Comparison of ENCODE assay signal across 7 mouse cellular contexts in genomic region chr2:27039286-27039685, GRCm38 (mm10). TPM values are rescaled to one million over a fixed set of nuclear protein-coding genes. Genes with fewer than 3 reads are reported as not detected.
DNase-seq lines count a peak whose midpoint lies in the region; ATAC-seq and TF ChIP-seq lines count a peak whose summit lies in the region.

No protein-coding gene starts in this region.

- no peaks in the 10 kb centered on the region for H3K27me3 ChIP-seq in liver, adult 2 months (ENCODE audit: control insufficient read depth, insufficient read depth, low read length)
- H3K27me3 ChIP-seq in liver, embryonic 12.5 days (replicated peaks): peaks cover 4% of the 10 kb centered on the region; the same call in 1 of the 2 replicates
- H3K27me3 ChIP-seq in forebrain, postnatal 0 days (ENCODE audit: insufficient read depth, low read length): no peaks in the 10 kb centered on the region
- H3K27me3 ChIP-seq in neural tube, embryonic 15.5 days (replicated peaks): no peaks in the 10 kb centered on the region

- H3K4me1 ChIP-seq in liver, adult 2 months (ENCODE audit: control insufficient read depth, insufficient read depth, low read length): peaks cover 13% of the 10 kb centered on the region
- H3K4me1 ChIP-seq in liver, embryonic 12.5 days: peaks cover 7% of the 10 kb centered on the region; the same call in 1 of the 2 replicates
- H3K4me1 ChIP-seq in forebrain, postnatal 0 days (ENCODE audit: insufficient read depth): peaks cover 5% of the 10 kb centered on the region; the same call in 1 of the 2 replicates
- H3K4me1 ChIP-seq in neural tube, embryonic 15.5 days: no peaks in the 10 kb centered on the region; the same call in 1 of the 2 replicates

- 24% methylated on average over 1 of the region's 1 CpGs for WGBS in liver, adult 2 months
- WGBS in liver, embryonic 12.5 days (ENCODE audit: insufficient replicate concordance): 0% methylated on average over 1 of the region's 1 CpGs
- WGBS in forebrain, postnatal 0 days: 6% methylated on average over 1 of the region's 1 CpGs
- 6% methylated on average over 1 of the region's 1 CpGs for WGBS in neural tube, embryonic 15.5 days

- H3K36me3 ChIP-seq in liver, adult 2 months (ENCODE audit: control insufficient read depth, insufficient read depth, low read length): no peaks in the 10 kb centered on the region
- no peaks in the 10 kb centered on the region for H3K36me3 ChIP-seq in liver, embryonic 12.5 days
- H3K36me3 ChIP-seq in forebrain, postnatal 0 days (ENCODE audit: insufficient read depth): no peaks in the 10 kb centered on the region
- no peaks in the 10 kb centered on the region for H3K36me3 ChIP-seq in neural tube, embryonic 15.5 days

- no peak overlapping the region for H3K27ac ChIP-seq in liver, adult 2 months (replicated peaks; ENCODE audit: insufficient read depth, low read depth, low read length)
- no peak overlapping the region for H3K27ac ChIP-seq in liver, embryonic 12.5 days
- H3K27ac ChIP-seq in forebrain, postnatal 0 days (ENCODE audit: low read depth, low read length): peak overlapping the region; percentile 16; the same call in 1 of the 2 replicates
- no peak overlapping the region for H3K27ac ChIP-seq in neural tube, embryonic 15.5 days (replicated peaks)

- DNase-seq in liver, adult 2 months (ENCODE audit: extremely low read depth, low read depth, low spot score): no peak
- peak; percentile 27 for DNase-seq in NIH3T3 (ENCODE audit: low read depth)
- no peak for DNase-seq in forebrain, postnatal 0 days
- peak; percentile 41 for DNase-seq in retina, postnatal 1 day
- DNase-seq in spleen, adult 12 weeks (ENCODE audit: low spot score): no peak

- ATAC-seq in liver, embryonic 12.5 days: no peak
- no peak for ATAC-seq in forebrain, postnatal 0 days
- no peak for ATAC-seq in neural tube, embryonic 15.5 days (ENCODE audit: low FRiP score)

- no peak overlapping the region for H3K4me2 ChIP-seq in liver, embryonic 12.5 days
- H3K4me2 ChIP-seq in forebrain, postnatal 0 days (ENCODE audit: low read depth): no peak overlapping the region
- H3K4me2 ChIP-seq in neural tube, embryonic 15.5 days: no peak overlapping the region

- TF ChIP-seq POLR2A in liver, adult 2 months (IDR thresholded peaks at IDR 0.05; ENCODE audit: extremely low read depth, insufficient read depth, low read length): no peak

- H3K9me3 ChIP-seq in liver, embryonic 12.5 days (replicated peaks): no peaks in the 10 kb centered on the region
- no peaks in the 10 kb centered on the region for H3K9me3 ChIP-seq in forebrain, postnatal 0 days (ENCODE audit: low read length)
- no peaks in the 10 kb centered on the region for H3K9me3 ChIP-seq in neural tube, embryonic 15.5 days (replicated peaks)

- TF ChIP-seq CTCF in liver, adult 2 months (IDR thresholded peaks at IDR 0.05; ENCODE audit: low read depth, low read length): peak; percentile 58
- peak; percentile 52 for TF ChIP-seq CTCF in forebrain, postnatal 0 days (IDR thresholded peaks at IDR 0.05; ENCODE audit: low read depth)

- no peak overlapping the region for H3K4me3 ChIP-seq in liver, adult 2 months (ENCODE audit: insufficient read depth, low read depth, low read length)
- H3K4me3 ChIP-seq in liver, embryonic 12.5 days: no peak overlapping the region
- H3K4me3 ChIP-seq in forebrain, postnatal 0 days (ENCODE audit: low read depth, low read length): no peak overlapping the region
- no peak overlapping the region for H3K4me3 ChIP-seq in neural tube, embryonic 15.5 days (replicated peaks)

- H3K9ac ChIP-seq in liver, adult 2 months (ENCODE audit: low read depth, low read length): no peak overlapping the region
- H3K9ac ChIP-seq in liver, embryonic 12.5 days: no peak overlapping the region
- no peak overlapping the region for H3K9ac ChIP-seq in forebrain, postnatal 0 days
- no peak overlapping the region for H3K9ac ChIP-seq in neural tube, embryonic 15.5 days (replicated peaks)

- no peaks in the 10 kb centered on the region for H3K79me2 ChIP-seq in liver, adult 2 months (ENCODE audit: control insufficient read depth, insufficient read depth, low read length)

RNA-seq across cellular contexts. Expression of gene Slc2a6, which starts 11.5 kb away (rescaled TPM):
- 0.34 and 0.46 TPM in 2 replicates for total RNA-seq in liver, adult 2 months (2014; rRNA removed)
- polyA plus RNA-seq in liver, adult 2 months (2012; rRNA removed): 0.39 and 0.50 TPM in 2 replicates
- 0.31 and 0.36 TPM in 2 replicates for polyA plus RNA-seq in liver, embryonic 12.5 days (2016; fragmentation: Nextera tagmentation; extraction: Ambion mirVana)
- 16.2 and 16.4 TPM in 2 replicates for total RNA-seq in forebrain, postnatal 0 days (2014; rRNA removed)
- 9.6 and 10.5 TPM in 2 replicates for polyA plus RNA-seq in forebrain, postnatal 0 days (2015; fragmentation: Nextera tagmentation; extraction: Ambion mirVana)
- 17.2 and 20.0 TPM in 2 replicates for polyA plus RNA-seq in neural tube, embryonic 15.5 days (2015; fragmentation: Nextera tagmentation; extraction: Ambion mirVana)

RNA-seq across cellular contexts. Expression of gene Cacfd1, which starts 29.6 kb away (rescaled TPM):
- 17.7 and 21.5 TPM in 2 replicates for total RNA-seq in liver, adult 2 months (2014; rRNA removed)
- polyA plus RNA-seq in liver, adult 2 months (2012; rRNA removed): 48.1 and 58.0 TPM in 2 replicates
- 16.5 and 19.1 TPM in 2 replicates for polyA plus RNA-seq in liver, embryonic 12.5 days (2016; fragmentation: Nextera tagmentation; extraction: Ambion mirVana)
- total RNA-seq in forebrain, postnatal 0 days (2014; rRNA removed): 42.7 and 48.5 TPM in 2 replicates
- polyA plus RNA-seq in forebrain, postnatal 0 days (2015; fragmentation: Nextera tagmentation; extraction: Ambion mirVana): 69.6 and 96.3 TPM in 2 replicates
- 98.5 and 103 TPM in 2 replicates for polyA plus RNA-seq in neural tube, embryonic 15.5 days (2015; fragmentation: Nextera tagmentation; extraction: Ambion mirVana)

RNA-seq across cellular contexts. Expression of gene Mymk, which starts 32.7 kb away (rescaled TPM):
- not detected in 2 replicates for total RNA-seq in liver, adult 2 months (2014; rRNA removed)
- polyA plus RNA-seq in liver, adult 2 months (2012; rRNA removed): not detected in 2 replicates
- 0.14 and 0.90 TPM in 2 replicates for polyA plus RNA-seq in liver, embryonic 12.5 days (2016; fragmentation: Nextera tagmentation; extraction: Ambion mirVana)
- not detected in 2 replicates for total RNA-seq in forebrain, postnatal 0 days (2014; rRNA removed)
- polyA plus RNA-seq in forebrain, postnatal 0 days (2015; fragmentation: Nextera tagmentation; extraction: Ambion mirVana): 0.12 and 0.15 TPM in 2 replicates
- 2.5 and 3.4 TPM in 2 replicates for polyA plus RNA-seq in neural tube, embryonic 15.5 days (2015; fragmentation: Nextera tagmentation; extraction: Ambion mirVana)

RNA-seq across cellular contexts. Expression of gene Adamtsl2, which starts 39.9 kb away (rescaled TPM):
- total RNA-seq in liver, adult 2 months (2014; rRNA removed): 3.5 and 4.4 TPM in 2 replicates
- polyA plus RNA-seq in liver, adult 2 months (2012; rRNA removed): 4.4 and 6.7 TPM in 2 replicates
- polyA plus RNA-seq in liver, embryonic 12.5 days (2016; fragmentation: Nextera tagmentation; extraction: Ambion mirVana): 0.77 and 1.3 TPM in 2 replicates
- 24.5 and 32.9 TPM in 2 replicates for total RNA-seq in forebrain, postnatal 0 days (2014; rRNA removed)
- 12.7 and 14.8 TPM in 2 replicates for polyA plus RNA-seq in forebrain, postnatal 0 days (2015; fragmentation: Nextera tagmentation; extraction: Ambion mirVana)
- 7.2 and 7.7 TPM in 2 replicates for polyA plus RNA-seq in neural tube, embryonic 15.5 days (2015; fragmentation: Nextera tagmentation; extraction: Ambion mirVana)

Comparison
In these comparisons a context has a peak if more than half of its experiments do, and no peak if none do; other contexts are left out.
1. DNase-seq: peak in NIH3T3 (single experiment) and retina, postnatal 1 day (single experiment); none in liver, adult 2 months (single experiment), forebrain, postnatal 0 days (single experiment) and spleen, adult 12 weeks (single experiment).